Mouse (Mus musculus) ES-E14 (cell line): ENCODE measurements at regions not wholly inside any gene's neighbourhood (a gene's known extent, or its start where the extent isn't known, plus 50 kb on each side); places are given as distances from the start of the nearest gene placed in this dataset.

Experiments used
- HCFC1 ChIP-seq: IDR thresholded peaks from 2 replicates; pipeline ENCODE4 v1.6.1; 2012; ENCODE audit warnings: low read length, inconsistent platforms, borderline replicate concordance; ENCODE audit not compliant: insufficient read depth
- MAFK ChIP-seq: IDR thresholded peaks from 2 replicates; pipeline ENCODE4 v1.6.1; 2014; ENCODE audit warnings: mild to moderate bottlenecking, low read depth, low read length, inconsistent platforms; ENCODE audit not compliant: insufficient read depth
- ZNF384 ChIP-seq: IDR thresholded peaks from 2 replicates; pipeline ENCODE4 v1.6.1; 2012; ENCODE audit warnings: low read depth, low read length, inconsistent platforms

GRCm38 (mm10) chr8:35942515-35942914 lies 176.9 kb downstream of the Gm19410 start:
- TF ChIP-seq ZNF384 (no peak), MAFK (no peak), HCFC1 (no peak)
